Mouse (Mus musculus) bone marrow macrophage, adult 2 months (primary cell): ENCODE data around the gene Smpdl3b. TPM values are rescaled to one million over a fixed set of nuclear protein-coding genes. Genes with fewer than 3 reads are reported as not detected.
"Not testable (repeated sequence)": the region's sequence is repeated elsewhere in the genome, so short reads cannot be mapped to it uniquely, and the experiment has no call there.

Experiments
- H3K27ac ChIP-seq: 2 replicates; pipeline ENCODE4 v1.5.1; 2012; ENCODE audit warnings: low read depth, low read length; ENCODE audit not compliant: insufficient read depth
- H3K4me1 ChIP-seq: 2 replicates; pipeline ENCODE4 v1.6.1; 2012; ENCODE audit warnings: low read length; ENCODE audit not compliant: control insufficient read depth, insufficient read depth
- H3K4me3 ChIP-seq: 2 replicates; pipeline ENCODE4 v1.5.1; 2012; ENCODE audit warnings: mild to moderate bottlenecking, low read length, moderate library complexity; ENCODE audit not compliant: insufficient read depth
- CTCF ChIP-seq: IDR thresholded peaks from 2 replicates; pipeline ENCODE4 v1.5.1; 2012; ENCODE audit warnings: low read depth, mild to moderate bottlenecking, low read length, moderate library complexity
- POLR2A ChIP-seq: IDR thresholded peaks from 2 replicates; pipeline ENCODE4 v1.6.1; 2012; ENCODE audit warnings: mild to moderate bottlenecking, low read depth, low read length, borderline replicate concordance
- polyA plus RNA-seq: library from polyadenylated mRNA; stranded (reverse); fragments of >200 nt; gene quantifications from 2 replicates; pipeline ENCODE4 v1.2.4, GENCODE M21; 2012; ENCODE audit not compliant: missing spikeins, insufficient read depth, insufficient read length

The Smpdl3b gene
- polyA plus RNA-seq: 8.8 and 9.1 TPM in 2 replicates

GRCm38 (mm10) chr4:132756974-132757373 lies at the start of gene Smpdl3b:
Gene Smpdl3b (minus strand): TSS chr4:132757252.
- no peak for TF ChIP-seq CTCF
- no peak for TF ChIP-seq POLR2A
- peak within 1 kb of the TSS; percentile 50 for H3K27ac ChIP-seq
- H3K4me1 ChIP-seq: peaks cover 48% of the 10 kb centered on the region
- H3K4me3 ChIP-seq: peak within 1 kb of the TSS; percentile 83

- Histone ChIP-seq H3K4me3 (no peak overlapping the region), H3K27ac (peak overlapping the region; percentile 30), H3K4me1 (peaks cover 59% of the 10 kb centered on the region)
- no peak for TF ChIP-seq POLR2A
- no peak for TF ChIP-seq CTCF
Observed at GRCm38 (mm10) chr4:132806620-132807191, 49.7 kb upstream of the Smpdl3b start.

- peak overlapping the region; percentile 89 for H3K27ac ChIP-seq
- TF ChIP-seq POLR2A: no peak
- TF ChIP-seq CTCF: no peak
- H3K4me3 ChIP-seq: no peak overlapping the region
- peaks cover 67% of the 10 kb centered on the region for H3K4me1 ChIP-seq
Observed at GRCm38 (mm10) chr4:132805599-132806197, 48.6 kb upstream of the Smpdl3b start.

- Histone ChIP-seq H3K4me3 (no peak overlapping the region), H3K4me1 (peaks cover 68% of the 10 kb centered on the region), H3K27ac (peak overlapping the region; percentile 89)
- no peak for TF ChIP-seq CTCF
- no peak for TF ChIP-seq POLR2A
Observed at GRCm38 (mm10) chr4:132805146-132805545, 48.1 kb upstream of the Smpdl3b start.

GRCm38 (mm10) chr4:132804331-132804730 lies 47.3 kb upstream of the Smpdl3b start:
- no peak for TF ChIP-seq POLR2A
- TF ChIP-seq CTCF: no peak
- Histone ChIP-seq H3K4me1 (peaks cover 69% of the 10 kb centered on the region), H3K27ac (peak overlapping the region; percentile 89)

GRCm38 (mm10) chr4:132803876-132804275 lies 46.8 kb upstream of the Smpdl3b start:
- no peak for TF ChIP-seq CTCF
- no peak for TF ChIP-seq POLR2A
- Histone ChIP-seq H3K4me1 (peaks cover 65% of the 10 kb centered on the region), H3K27ac (peak overlapping the region; percentile 89), H3K4me3 (no peak overlapping the region)

More at GRCm38 (mm10) chr4:132804331-132804730, 47.3 kb upstream of the Smpdl3b start:
- peak overlapping the region; percentile 7; the same call in 1 of the 2 replicates for H3K4me3 ChIP-seq

- Histone ChIP-seq H3K27ac (peak overlapping the region; percentile 93), H3K4me3 (no peak overlapping the region), H3K4me1 (peaks cover 60% of the 10 kb centered on the region)
- TF ChIP-seq POLR2A: no peak
- TF ChIP-seq CTCF: no peak
Observed at GRCm38 (mm10) chr4:132803212-132803611, 46.2 kb upstream of the Smpdl3b start.

GRCm38 (mm10) chr4:132802171-132802637 lies 45.2 kb upstream of the Smpdl3b start:
- peak overlapping the region; percentile 93 for H3K27ac ChIP-seq
- peak overlapping the region; percentile 9; the same call in 1 of the 2 replicates for H3K4me3 ChIP-seq
- H3K4me1 ChIP-seq: peaks cover 61% of the 10 kb centered on the region
- TF ChIP-seq CTCF: no peak
- no peak for TF ChIP-seq POLR2A

- peak overlapping the region; percentile 93 for H3K27ac ChIP-seq
- no peak for TF ChIP-seq CTCF
- no peak for TF ChIP-seq POLR2A
- 0 out of 2 replicates have a peak overlapping the region, but pooled peaks have one; percentile 9 for H3K4me3 ChIP-seq
- H3K4me1 ChIP-seq: peaks cover 61% of the 10 kb centered on the region
Observed at GRCm38 (mm10) chr4:132801176-132802077, 44.4 kb upstream of the Smpdl3b start.

- peak overlapping the region; percentile 45 for H3K27ac ChIP-seq
- H3K4me1 ChIP-seq: peaks cover 48% of the 10 kb centered on the region
- TF ChIP-seq CTCF (no peak), POLR2A (no peak)
- no peak overlapping the region for H3K4me3 ChIP-seq
Observed at GRCm38 (mm10) chr4:132799845-132800244, 42.8 kb upstream of the Smpdl3b start.

- H3K4me3 ChIP-seq: not testable (repeated sequence)
- Histone ChIP-seq H3K4me1 (peaks cover 45% of the 10 kb centered on the region), H3K27ac (peak overlapping the region; percentile 80; the same call in 1 of the 2 replicates)
Observed at GRCm38 (mm10) chr4:132798666-132799065, 41.6 kb upstream of the Smpdl3b start.
